Mouse (Mus musculus) T-helper 2 cell (primary cell): ENCODE results near the gene Adap2.
"Not testable (repeated sequence)": the region's sequence is repeated elsewhere in the genome, so short reads cannot be mapped to it uniquely, and the experiment has no call there.

ENCODE experiments used
- in situ Hi-C: fragments of 300-600 bp; cut with MboI, MseI; formaldehyde crosslinking; loops from one replicate; pipeline ENCODE4 v1.15.1; 2025; ENCODE audit warnings: high pct_unique_total_duplicates

Gene Adap2

GRCm38 (mm10) chr11:80159018-80159417, 5.1 kb downstream of the Adap2 start:
- in situ Hi-C loops: no loop called here

- in situ Hi-C loops: no loop called here
Observed at GRCm38 (mm10) chr11:80161041-80161440, 7.1 kb downstream of the Adap2 start.

GRCm38 (mm10) chr11:80163362-80164116, 9.6 kb downstream of the Adap2 start:
- in situ Hi-C loops: no loop called here

GRCm38 (mm10) chr11:80164224-80164623, 10.3 kb downstream of the Adap2 start:
- in situ Hi-C loops: no loop called here

GRCm38 (mm10) chr11:80168121-80168520, 14.2 kb downstream of the Adap2 start:
- in situ Hi-C loops: no loop called here

- in situ Hi-C loops: no loop called here
Observed at GRCm38 (mm10) chr11:80168611-80169249, 14.8 kb downstream of the Adap2 start.

- in situ Hi-C loops: no loop called here
Observed at GRCm38 (mm10) chr11:80169629-80170028, 15.7 kb downstream of the Adap2 start.

GRCm38 (mm10) chr11:80170351-80170750, 16.4 kb downstream of the Adap2 start:
- in situ Hi-C loops: no loop called here

- in situ Hi-C loops: no loop called here
Observed at GRCm38 (mm10) chr11:80171884-80172283, 18.0 kb downstream of the Adap2 start.

GRCm38 (mm10) chr11:80173963-80174670, 20.2 kb downstream of the Adap2 start:
- in situ Hi-C loops: no loop called here

GRCm38 (mm10) chr11:80176911-80177895, 23.3 kb downstream of the Adap2 start:
- in situ Hi-C loops: no loop called here

GRCm38 (mm10) chr11:80178316-80178715, 24.4 kb downstream of the Adap2 start:
- in situ Hi-C loops: no loop called here

- in situ Hi-C loops: no loop called here
Observed at GRCm38 (mm10) chr11:80181021-80181749, 27.3 kb downstream of the Adap2 start.

- in situ Hi-C loops: not testable (repeated sequence)
Observed at GRCm38 (mm10) chr11:80183054-80183704, 29.3 kb downstream of the Adap2 start.

GRCm38 (mm10) chr11:80183705-80184255, 29.9 kb downstream of the Adap2 start, which contains the start of gene Rnf135:
Rnf135 (plus strand) TSS chr11:80183851.
- in situ Hi-C loops: no loop called here

GRCm38 (mm10) chr11:80184531-80185071, 30.7 kb downstream of the Adap2 start:
- in situ Hi-C loops: no loop called here

GRCm38 (mm10) chr11:80185441-80185976, 31.6 kb downstream of the Adap2 start:
- in situ Hi-C loops: not testable (repeated sequence)

GRCm38 (mm10) chr11:80190280-80190679, 36.4 kb downstream of the Adap2 start:
- in situ Hi-C loops: no loop called here

- in situ Hi-C loops: no loop called here
Observed at GRCm38 (mm10) chr11:80193827-80194226, 39.9 kb downstream of the Adap2 start.
